Mouse (Mus musculus): ENCODE results near the gene Akap12.

GRCm38 (mm10) chr10:4334039-4334683 lies 68.0 kb downstream of the Akap12 start:
- TF ChIP-seq CTCF (IDR thresholded peaks at IDR 0.05; ENCODE audit: borderline replicate concordance, control insufficient read depth, extremely low read depth, insufficient read depth, low read length, poor library complexity): no peak
- TF ChIP-seq POLR2A (IDR thresholded peaks at IDR 0.05; ENCODE audit: control insufficient read depth, extremely low read depth, insufficient read depth, low read length, poor library complexity): no peak
